Mouse (Mus musculus): ENCODE results near the gene Arfip2. TPM values are rescaled to one million over a fixed set of nuclear protein-coding genes. Genes with fewer than 3 reads are reported as not detected.

The Arfip2 gene
- polyA plus RNA-seq, 1 experiment from 2014 or later, result 87.5 TPM

DNA sequence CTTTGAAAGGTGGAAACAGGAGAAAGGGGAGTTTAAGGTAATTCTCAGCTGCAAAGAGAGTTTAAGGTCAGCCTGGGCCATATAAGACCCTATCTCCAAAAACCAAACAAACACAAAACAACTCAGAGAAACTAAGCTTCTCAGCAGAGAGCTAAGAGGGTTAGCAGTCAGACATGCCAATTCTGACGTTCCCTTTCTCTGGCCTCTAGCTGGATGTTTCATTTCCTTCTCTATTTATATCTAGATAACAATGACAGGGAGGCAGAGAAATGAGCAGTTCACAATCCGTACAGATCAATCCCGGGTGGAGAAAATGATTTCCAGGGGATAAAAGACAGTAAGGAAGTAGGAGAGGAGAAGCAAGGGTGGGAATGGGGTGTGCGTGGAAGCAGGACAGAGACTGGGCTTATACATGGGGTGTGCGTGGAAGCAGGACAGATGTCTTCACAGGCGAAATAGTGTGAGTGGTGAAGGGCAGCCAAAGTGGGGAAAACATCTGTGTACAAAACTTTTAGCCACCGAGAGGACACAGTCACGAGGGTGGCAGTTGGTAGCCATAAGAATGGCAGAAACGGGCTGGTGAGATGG is 51.8 kb downstream of the Arfip2 start:
- Histone ChIP-seq H3K36me3 (ENCODE audit: control insufficient read depth, insufficient read depth, low read length) (no peaks in the 10 kb centered on the region), H3K9me3 (ENCODE audit: control insufficient read depth, low read length) (no peaks in the 10 kb centered on the region), H3K27ac (ENCODE audit: low read depth, low read length) (no peak overlapping the region), H3K4me2 (ENCODE audit: low read depth, low read length) (no peak overlapping the region), H3K27me3 (ENCODE audit: control insufficient read depth, insufficient read depth, low read length) (no peaks in the 10 kb centered on the region), H3K9ac (replicated peaks; ENCODE audit: low read depth, low read length) (no peak overlapping the region), H3K4me1 (ENCODE audit: control insufficient read depth, insufficient read depth, low read length) (no peaks in the 10 kb centered on the region), H3K4me3 (ENCODE audit: low read depth, low read length) (no peak overlapping the region)
- 80% methylated on average over 9 of the region's 9 CpGs for WGBS
- ATAC-seq (ENCODE audit: low read depth), result no peak

Other genes starting within 250 kb of the Arfip2 start
- gene Fam160a2, start 240.4 kb downstream of the Arfip2 start, polyA plus RNA-seq (2014; fragmentation: Nextera tagmentation; extraction: Ambion mirVana), result 40.1 and 43.7 TPM in 2 replicates
- not detected in 2 replicates for gene Cnga4, start 235.8 kb downstream of the Arfip2 start, polyA plus RNA-seq (2014; fragmentation: Nextera tagmentation; extraction: Ambion mirVana)
- gene Cckbr, start 214.7 kb downstream of the Arfip2 start, polyA plus RNA-seq (2014; fragmentation: Nextera tagmentation; extraction: Ambion mirVana), result 3.0 and 4.4 TPM in 2 replicates
- gene Cavin3, start 158.1 kb downstream of the Arfip2 start, polyA plus RNA-seq (2014; fragmentation: Nextera tagmentation; extraction: Ambion mirVana), result 21.2 and 33.3 TPM in 2 replicates
- 93.8 and 98.1 TPM in 2 replicates for gene Smpd1, start 86.1 kb downstream of the Arfip2 start, polyA plus RNA-seq (2014; fragmentation: Nextera tagmentation; extraction: Ambion mirVana)
- 220 and 224 TPM in 2 replicates for gene Apbb1, start 58.8 kb downstream of the Arfip2 start, polyA plus RNA-seq (2014; fragmentation: Nextera tagmentation; extraction: Ambion mirVana)
- 0.58 TPM in 1 of 2 replicates, not detected in the other for gene Hpx, start 40.3 kb downstream of the Arfip2 start, polyA plus RNA-seq (2014; fragmentation: Nextera tagmentation; extraction: Ambion mirVana)
- 92.3 and 93.1 TPM in 2 replicates for gene Trim3, start 6.8 kb downstream of the Arfip2 start, polyA plus RNA-seq (2014; fragmentation: Nextera tagmentation; extraction: Ambion mirVana)
- 155 and 163 TPM in 2 replicates for gene Timm10b, start 360 bp downstream of the Arfip2 start, polyA plus RNA-seq (2014; fragmentation: Nextera tagmentation; extraction: Ambion mirVana)
- 6.1 and 31.1 TPM in 2 replicates for gene Gm45799, start 136 bp upstream of the Arfip2 start, polyA plus RNA-seq (2014; fragmentation: Nextera tagmentation; extraction: Ambion mirVana)
- gene Dnhd1, start 10.4 kb upstream of the Arfip2 start, polyA plus RNA-seq (2014; fragmentation: Nextera tagmentation; extraction: Ambion mirVana), result 2.0 and 2.8 TPM in 2 replicates
- gene Ilk, start 96.2 kb upstream of the Arfip2 start, polyA plus RNA-seq (2014; fragmentation: Nextera tagmentation; extraction: Ambion mirVana), result 182 and 227 TPM in 2 replicates
- 22.9 and 28.5 TPM in 2 replicates for gene Rrp8, start 97.0 kb upstream of the Arfip2 start, polyA plus RNA-seq (2014; fragmentation: Nextera tagmentation; extraction: Ambion mirVana)
- gene Taf10, start 103.9 kb upstream of the Arfip2 start, polyA plus RNA-seq (2014; fragmentation: Nextera tagmentation; extraction: Ambion mirVana), result 118 and 120 TPM in 2 replicates
- gene Tpp1, start 111.8 kb upstream of the Arfip2 start, polyA plus RNA-seq (2014; fragmentation: Nextera tagmentation; extraction: Ambion mirVana), result 39.2 and 52.7 TPM in 2 replicates
- gene Dchs1, start 147.2 kb upstream of the Arfip2 start, polyA plus RNA-seq (2014; fragmentation: Nextera tagmentation; extraction: Ambion mirVana), result 20.7 and 20.8 TPM in 2 replicates
- gene Mrpl17, start 170.7 kb upstream of the Arfip2 start, polyA plus RNA-seq (2014; fragmentation: Nextera tagmentation; extraction: Ambion mirVana), result 186 and 212 TPM in 2 replicates